Mouse (Mus musculus): ENCODE data around the gene Eef1b2. TPM values are rescaled to one million over a fixed set of nuclear protein-coding genes. Genes with fewer than 3 reads are reported as not detected.

Eef1b2 gene
- polyA plus RNA-seq, 1 experiment: 206 TPM

DNA sequence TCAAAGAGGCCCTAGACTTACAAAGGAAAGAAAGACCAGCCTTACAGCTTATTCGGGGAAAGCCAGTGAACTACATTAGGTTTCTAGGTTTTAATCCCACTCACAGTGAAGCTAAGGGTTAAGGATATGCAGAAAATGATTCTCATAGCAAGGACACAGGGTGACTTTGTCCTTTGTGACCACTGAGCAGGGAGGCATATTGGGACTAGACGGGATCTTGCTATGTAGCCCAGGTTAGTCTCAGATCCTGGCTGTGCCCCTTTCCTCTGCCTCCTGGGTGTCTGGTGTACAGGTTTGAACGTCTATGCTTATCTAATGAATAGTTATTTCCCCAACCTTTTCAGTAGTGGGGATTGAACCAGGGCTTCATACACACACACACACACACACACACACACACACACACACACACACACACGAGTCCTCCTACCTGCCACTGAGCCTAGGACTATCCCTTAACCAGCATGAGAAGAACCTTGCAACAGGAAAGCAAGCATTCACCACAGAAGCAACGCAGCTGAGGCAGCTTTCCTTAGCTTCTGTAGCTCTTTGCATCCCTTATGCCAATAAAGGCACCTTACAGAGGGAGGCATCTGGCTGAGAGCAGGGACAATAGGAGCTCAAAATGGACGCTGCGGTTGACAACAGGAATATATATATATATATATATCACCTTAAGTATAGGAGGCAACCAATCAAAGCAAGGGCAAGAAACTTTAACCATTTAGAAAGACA lies 28.2 kb downstream of the Eef1b2 start:
- H3K27me3 ChIP-seq (replicated peaks): peaks cover 4% of the 10 kb centered on the region
- H3K4me1 ChIP-seq: peaks cover 6% of the 10 kb centered on the region
- no peak overlapping the region for H3K4me3 ChIP-seq (replicated peaks)
- peaks cover 7% of the 10 kb centered on the region for H3K9me3 ChIP-seq
- TF ChIP-seq FLI1 (IDR thresholded peaks at IDR 0.05; ENCODE audit: low read length): no peak
- no peak for TF ChIP-seq GATA1 (IDR thresholded peaks at IDR 0.05; ENCODE audit: borderline replicate concordance, low read length)
- no peaks in the 10 kb centered on the region for H3K36me3 ChIP-seq (replicated peaks; ENCODE audit: low read length)

DNA sequence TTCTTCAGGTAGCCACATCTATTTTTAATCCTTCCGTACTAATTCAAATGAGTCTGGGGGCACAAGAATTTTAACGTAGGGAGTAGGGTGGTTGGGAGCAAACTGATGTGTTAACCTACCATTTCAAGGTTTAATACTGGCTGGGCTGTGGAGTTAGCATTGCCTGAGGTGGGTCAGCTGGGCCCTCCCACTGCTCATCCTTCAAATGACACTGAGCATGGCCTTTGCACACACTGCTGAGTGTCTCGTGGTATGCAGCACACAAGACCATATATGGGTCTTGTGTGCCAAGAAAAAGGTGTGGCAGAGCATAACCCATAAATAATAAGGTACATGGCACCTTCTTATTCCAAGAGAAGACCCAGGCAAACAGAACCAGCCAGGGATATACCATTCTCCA lies 31.0 kb downstream of the Eef1b2 start:
- Histone ChIP-seq H3K4me1 (peaks cover 6% of the 10 kb centered on the region), H3K4me3 (replicated peaks) (no peak overlapping the region), H3K36me3 (replicated peaks; ENCODE audit: low read length) (no peaks in the 10 kb centered on the region), H3K27me3 (replicated peaks) (peaks cover 5% of the 10 kb centered on the region), H3K9me3 (no peaks in the 10 kb centered on the region)
- TF ChIP-seq GATA1 (IDR thresholded peaks at IDR 0.05; ENCODE audit: borderline replicate concordance, low read length) (no peak), FLI1 (IDR thresholded peaks at IDR 0.05; ENCODE audit: low read length) (no peak)

DNA sequence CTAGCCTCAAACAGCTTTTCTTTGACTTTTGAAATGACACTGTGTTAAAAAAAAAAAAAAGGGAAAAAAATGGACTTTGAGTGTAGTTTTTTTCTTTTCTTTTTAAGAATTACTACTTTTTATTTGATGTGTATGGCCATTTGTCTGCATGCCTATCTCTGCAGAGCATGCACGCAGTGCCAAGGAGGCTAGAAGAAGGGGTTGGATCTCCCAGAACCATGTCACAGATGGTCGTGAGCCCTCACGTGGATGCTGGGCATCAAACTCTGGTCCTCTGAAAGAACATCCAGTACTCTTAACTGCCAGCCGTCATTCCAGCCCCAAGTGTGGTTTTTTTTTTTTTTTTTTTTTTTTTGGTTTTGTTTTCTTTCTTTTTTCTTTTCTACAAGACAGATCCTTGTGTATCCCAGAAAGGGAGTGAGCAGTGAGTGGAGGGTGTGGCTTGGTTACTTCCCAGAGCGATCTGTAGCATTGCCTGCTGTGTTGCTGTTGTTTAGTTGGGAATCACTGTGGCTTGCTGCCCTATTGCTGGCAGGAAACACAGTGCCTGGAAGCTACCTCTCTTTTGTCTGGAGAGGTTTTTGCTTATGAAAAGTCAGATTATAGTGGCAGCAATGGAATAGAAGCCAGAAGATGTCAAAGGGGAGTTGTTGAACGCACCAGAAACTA lies 33.4 kb downstream of the Eef1b2 start:
- H3K4me1 ChIP-seq: no peaks in the 10 kb centered on the region
- TF ChIP-seq FLI1 (IDR thresholded peaks at IDR 0.05; ENCODE audit: low read length): no peak
- no peak for TF ChIP-seq GATA1 (IDR thresholded peaks at IDR 0.05; ENCODE audit: borderline replicate concordance, low read length)
- H3K4me3 ChIP-seq (replicated peaks): no peak overlapping the region
- H3K27me3 ChIP-seq (replicated peaks): peaks cover 15% of the 10 kb centered on the region
- H3K36me3 ChIP-seq (replicated peaks; ENCODE audit: low read length): no peaks in the 10 kb centered on the region
- no peaks in the 10 kb centered on the region for H3K9me3 ChIP-seq

DNA sequence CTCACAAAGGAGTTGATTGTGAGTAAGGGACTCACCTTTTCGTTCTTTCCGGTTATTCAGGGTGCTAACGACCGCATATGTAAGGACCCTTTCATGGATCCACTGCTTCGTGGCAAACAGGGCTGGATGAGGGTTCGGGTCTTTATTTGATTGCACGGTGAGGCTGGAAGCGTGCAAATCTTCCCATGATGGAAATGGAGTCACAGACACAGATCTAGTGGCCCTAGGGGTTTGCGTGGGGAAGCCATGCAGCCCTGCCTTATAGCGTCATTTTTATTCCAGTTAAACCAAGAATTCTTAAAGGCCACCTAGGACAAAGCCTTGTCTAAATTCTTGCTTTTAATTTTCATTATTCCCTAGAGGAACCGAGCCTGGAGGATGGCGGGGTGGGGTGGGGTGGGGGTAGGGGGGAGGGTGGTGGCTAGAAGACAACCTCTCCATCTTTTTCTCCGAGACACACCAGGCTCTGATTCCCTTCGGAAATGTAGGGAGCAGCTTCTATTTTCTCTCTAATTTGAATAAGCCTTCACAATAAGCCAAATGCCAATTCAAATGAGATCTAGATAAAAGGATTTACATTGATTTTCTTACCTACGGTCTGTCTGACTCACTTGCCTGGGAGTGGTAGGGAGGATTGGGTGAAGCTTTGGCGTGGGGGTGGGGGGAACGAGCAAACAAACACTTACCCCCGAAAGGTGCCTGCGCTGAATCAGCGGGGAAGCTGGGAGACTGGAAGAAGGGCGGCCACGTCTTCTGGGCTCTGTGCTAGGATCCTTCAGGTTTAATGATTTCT lies 37.0 kb downstream of the Eef1b2 start:
- Histone ChIP-seq H3K4me3 (replicated peaks) (no peak overlapping the region), H3K27me3 (replicated peaks) (peaks cover 19% of the 10 kb centered on the region), H3K36me3 (replicated peaks; ENCODE audit: low read length) (no peaks in the 10 kb centered on the region), H3K9me3 (0 out of 2 replicates have a peak, but pooled peaks cover 2% of the 10 kb centered on the region), H3K4me1 (no peaks in the 10 kb centered on the region)
- TF ChIP-seq FLI1 (IDR thresholded peaks at IDR 0.05; ENCODE audit: low read length) (no peak), GATA1 (IDR thresholded peaks at IDR 0.05; ENCODE audit: borderline replicate concordance, low read length) (no peak)

DNA sequence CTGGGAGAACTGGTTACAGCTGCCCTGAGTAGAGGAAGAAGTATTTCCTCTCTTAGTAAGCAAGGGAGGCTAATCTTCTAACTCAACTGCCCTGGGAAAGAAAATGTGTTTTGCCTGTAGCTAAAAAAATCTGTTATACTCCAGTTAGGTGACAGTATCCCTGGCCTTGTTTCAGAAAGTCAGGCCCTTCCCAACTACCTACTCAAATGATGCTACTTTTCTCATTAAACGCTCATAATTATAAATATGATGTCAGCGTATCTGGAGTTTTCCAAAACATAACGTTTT lies 37.6 kb downstream of the Eef1b2 start, which contains the start of gene Gpr1:
TSS of gene Gpr1 (minus strand) at position 273 of the 288 bp plus-strand sequence.
- Histone ChIP-seq H3K4me3 (replicated peaks) (no peak within 1 kb of the TSS), H3K9me3 (peaks cover 7% of the 10 kb centered on the region), H3K27me3 (replicated peaks) (peaks cover 19% of the 10 kb centered on the region), H3K4me1 (no peaks in the 10 kb centered on the region), H3K36me3 (replicated peaks; ENCODE audit: low read length) (no peaks in the 10 kb centered on the region)
- no peak for TF ChIP-seq GATA1 (IDR thresholded peaks at IDR 0.05; ENCODE audit: borderline replicate concordance, low read length)
- no peak for TF ChIP-seq FLI1 (IDR thresholded peaks at IDR 0.05; ENCODE audit: low read length)

DNA sequence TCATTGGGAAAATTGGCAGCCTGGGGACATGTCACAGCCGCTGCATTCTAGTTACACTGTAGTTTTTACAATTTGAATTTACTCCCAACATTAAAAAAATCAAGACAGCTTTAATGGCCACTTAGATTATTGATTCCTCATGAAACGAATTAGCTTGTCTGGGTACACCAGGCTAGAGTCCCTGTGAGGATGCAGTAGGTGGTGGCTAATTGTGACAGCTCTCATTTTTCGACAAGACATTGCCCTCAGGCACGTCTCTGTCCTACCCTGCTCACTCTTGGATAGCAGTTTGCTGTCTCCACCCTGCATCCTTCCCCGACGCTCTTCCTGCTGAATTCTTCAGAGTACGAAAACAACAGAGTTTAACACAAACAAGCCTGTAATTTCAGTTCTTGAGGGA lies 38.0 kb downstream of the Eef1b2 start:
- H3K9me3 ChIP-seq: peaks cover 10% of the 10 kb centered on the region
- TF ChIP-seq FLI1 (IDR thresholded peaks at IDR 0.05; ENCODE audit: low read length) (no peak), GATA1 (IDR thresholded peaks at IDR 0.05; ENCODE audit: borderline replicate concordance, low read length) (no peak)
- H3K27me3 ChIP-seq (replicated peaks): peaks cover 19% of the 10 kb centered on the region
- H3K4me3 ChIP-seq (replicated peaks): no peak overlapping the region
- H3K4me1 ChIP-seq: no peaks in the 10 kb centered on the region
- H3K36me3 ChIP-seq (replicated peaks; ENCODE audit: low read length): no peaks in the 10 kb centered on the region

DNA sequence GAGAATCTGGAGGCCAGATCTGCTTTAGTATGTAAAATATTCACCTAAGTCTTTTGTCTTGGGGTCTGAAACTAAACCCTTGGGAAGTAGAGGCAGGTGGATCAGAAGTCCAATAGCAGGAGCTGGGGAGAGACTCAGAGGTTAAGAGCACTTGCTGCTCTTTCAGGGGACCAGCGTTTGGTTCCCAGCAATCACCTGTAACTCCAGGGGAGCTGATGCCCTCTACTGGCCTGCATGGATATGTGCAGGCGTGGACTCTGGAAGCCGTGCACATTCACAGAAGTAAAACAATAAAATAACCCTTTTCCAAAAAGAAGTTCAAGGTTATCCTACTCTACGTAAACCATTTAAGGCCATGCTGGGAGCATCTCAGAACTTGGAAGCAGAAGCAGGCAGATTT lies 42.7 kb downstream of the Eef1b2 start:
- Histone ChIP-seq H3K36me3 (replicated peaks; ENCODE audit: low read length) (no peaks in the 10 kb centered on the region), H3K27me3 (replicated peaks) (peaks cover 12% of the 10 kb centered on the region), H3K4me1 (no peaks in the 10 kb centered on the region), H3K4me3 (replicated peaks) (no peak overlapping the region), H3K9me3 (peaks cover 14% of the 10 kb centered on the region)
- no peak for TF ChIP-seq GATA1 (IDR thresholded peaks at IDR 0.05; ENCODE audit: borderline replicate concordance, low read length)

DNA sequence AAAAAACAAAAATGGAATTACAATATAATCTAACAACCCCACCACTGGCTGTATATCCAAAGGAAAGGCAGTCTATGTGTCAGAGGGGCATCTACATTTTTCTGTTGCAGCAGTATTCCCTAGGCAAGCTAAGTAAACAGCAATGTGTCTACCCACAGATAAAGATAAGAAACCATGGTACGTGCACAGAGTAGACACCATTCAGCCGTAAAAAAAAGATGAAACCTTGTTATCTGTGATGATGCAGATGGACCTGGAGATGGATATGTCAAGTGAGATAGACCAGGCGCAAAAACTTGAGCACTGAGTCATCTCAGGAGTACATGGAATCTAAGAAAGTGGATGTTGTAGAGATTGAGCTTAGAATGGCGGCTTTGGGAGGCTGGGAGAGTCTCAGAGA lies 48.4 kb downstream of the Eef1b2 start:
- H3K36me3 ChIP-seq (replicated peaks; ENCODE audit: low read length): no peaks in the 10 kb centered on the region

DNA sequence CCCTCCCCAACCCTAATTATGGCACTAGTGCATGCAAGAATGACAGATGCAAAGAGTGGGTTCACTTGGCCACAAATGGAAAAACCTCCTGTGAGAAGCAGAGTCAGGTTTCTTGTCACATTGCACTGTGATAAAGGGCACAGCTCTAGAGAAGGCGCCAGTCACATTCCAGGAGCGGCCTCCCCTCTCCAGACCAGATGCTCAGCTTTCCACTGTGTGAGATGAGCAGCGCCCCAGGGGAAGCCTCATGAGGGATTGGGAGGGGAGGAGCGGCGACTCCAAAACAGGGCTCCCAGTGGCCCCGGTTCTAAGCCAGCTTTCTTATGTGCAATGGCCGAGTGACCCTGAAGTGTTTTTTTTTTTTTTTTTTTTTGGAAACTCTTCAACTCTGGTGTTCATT lies 49.3 kb downstream of the Eef1b2 start:
- no peak for TF ChIP-seq FLI1 (IDR thresholded peaks at IDR 0.05; ENCODE audit: low read length)
- no peak for TF ChIP-seq GATA1 (IDR thresholded peaks at IDR 0.05; ENCODE audit: borderline replicate concordance, low read length)
- Histone ChIP-seq H3K4me3 (replicated peaks) (no peak overlapping the region), H3K27me3 (replicated peaks) (peaks cover 1% of the 10 kb centered on the region), H3K4me1 (no peaks in the 10 kb centered on the region), H3K36me3 (replicated peaks; ENCODE audit: low read length) (no peaks in the 10 kb centered on the region), H3K9me3 (peaks cover 4% of the 10 kb centered on the region; the same call in 1 of the 2 replicates)

More for the DNA sequence above, 48.4 kb downstream of the Eef1b2 start:
- H3K4me3 ChIP-seq (replicated peaks): no peak overlapping the region
- TF ChIP-seq GATA1 (IDR thresholded peaks at IDR 0.05; ENCODE audit: borderline replicate concordance, low read length): no peak
- TF ChIP-seq FLI1 (IDR thresholded peaks at IDR 0.05; ENCODE audit: low read length): no peak
- peaks cover 4% of the 10 kb centered on the region; the same call in 1 of the 2 replicates for H3K9me3 ChIP-seq
- no peaks in the 10 kb centered on the region for H3K4me1 ChIP-seq
- H3K27me3 ChIP-seq (replicated peaks): peaks cover 1% of the 10 kb centered on the region

DNA sequence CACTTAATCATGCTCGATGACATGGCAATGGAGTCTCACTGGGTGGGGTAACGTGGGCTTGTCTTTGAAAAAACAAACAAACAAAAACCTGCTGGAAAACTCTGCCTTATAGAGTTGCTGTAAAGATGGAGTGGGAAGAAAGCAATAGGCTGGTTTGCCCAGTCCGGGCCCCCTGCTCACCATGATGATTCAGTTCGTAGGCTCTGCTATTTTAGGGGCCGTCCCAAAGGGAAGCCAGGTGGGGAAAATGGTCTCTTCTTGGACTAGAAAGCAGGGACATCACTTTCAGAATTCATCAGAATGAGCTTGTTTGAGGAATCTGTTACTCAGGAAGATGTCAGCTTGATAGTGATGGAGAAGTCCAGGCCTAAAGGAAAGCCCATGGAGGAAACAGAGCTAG lies 50.6 kb downstream of the Eef1b2 start:
- H3K36me3 ChIP-seq (replicated peaks; ENCODE audit: low read length): no peaks in the 10 kb centered on the region
- H3K9me3 ChIP-seq: no peaks in the 10 kb centered on the region; the same call in 1 of the 2 replicates
- TF ChIP-seq GATA1 (IDR thresholded peaks at IDR 0.05; ENCODE audit: borderline replicate concordance, low read length): no peak
- TF ChIP-seq FLI1 (IDR thresholded peaks at IDR 0.05; ENCODE audit: low read length): no peak
- no peaks in the 10 kb centered on the region for H3K4me1 ChIP-seq
- no peak overlapping the region for H3K4me3 ChIP-seq (replicated peaks)
- no peaks in the 10 kb centered on the region for H3K27me3 ChIP-seq (replicated peaks)

Other genes starting within 250 kb of the Eef1b2 start
- 1.2 and 2.3 TPM in 2 replicates for gene Ino80d, start 62.2 kb upstream of the Eef1b2 start, polyA plus RNA-seq (2012; ENCODE audit: insufficient read depth, low replicate concordance)
- gene Ndufs1, start within 50 bp of the Eef1b2 start, polyA plus RNA-seq (2012; ENCODE audit: insufficient read depth, low replicate concordance): 1.5 and 10.8 TPM in 2 replicates
- gene Gpr1, start 37.7 kb downstream of the Eef1b2 start, polyA plus RNA-seq (2012; ENCODE audit: insufficient read depth, low replicate concordance): not detected in 2 replicates
- 0.11 TPM in 1 of 2 replicates, not detected in the other for gene Zdbf2, start 96.4 kb downstream of the Eef1b2 start, polyA plus RNA-seq (2012; ENCODE audit: insufficient read depth, low replicate concordance)